Mouse (Mus musculus) kidney, embryonic 16.5 days (tissue): ENCODE data around the gene Gpr107. TPM values are rescaled to one million over a fixed set of nuclear protein-coding genes. Genes with fewer than 3 reads are reported as not detected.

Experiments
- ATAC-seq: fragments of 200-750 bp; cut with Nextera tagmentation; 2 replicates; pipeline ENCODE4 v1.8.0; 2017; ENCODE audit warnings: moderate TSS enrichment; ENCODE audit not compliant: low FRiP score, low TSS enrichment
- H3K27ac ChIP-seq: fragments of 300-500 bp; sonication (generic); 2 replicates; pipeline ENCODE4 v1.5.1; 2014; ENCODE audit warnings: low read length
- H3K27me3 ChIP-seq: fragments of 300-500 bp; sonication (generic); 2 replicates; pipeline ENCODE4 v1.6.1; 2014; ENCODE audit warnings: low read length, control low read depth, mixed read lengths; ENCODE audit not compliant: insufficient read depth
- H3K36me3 ChIP-seq: fragments of 300-500 bp; sonication (generic); 2 replicates; pipeline ENCODE4 v1.6.1; 2014; ENCODE audit warnings: low read length, control low read depth, mixed read lengths; ENCODE audit not compliant: insufficient read depth
- H3K4me1 ChIP-seq: fragments of 300-500 bp; sonication (generic); 2 replicates; pipeline ENCODE4 v1.6.1; 2014; ENCODE audit warnings: low read length, control low read depth, mixed read lengths; ENCODE audit not compliant: insufficient read depth
- H3K4me2 ChIP-seq: fragments of 300-500 bp; sonication (generic); replicated peaks from 2 replicates; pipeline ENCODE4 v1.6.1; 2014; ENCODE audit warnings: low read depth, low read length
- H3K4me3 ChIP-seq: fragments of 300-500 bp; sonication (generic); 2 replicates; pipeline ENCODE4 v1.5.1; 2014; ENCODE audit warnings: mild to moderate bottlenecking, low read length
- H3K9ac ChIP-seq: fragments of 300-500 bp; sonication (generic); replicated peaks from 2 replicates; pipeline ENCODE4 v1.6.1; 2014; ENCODE audit warnings: low read length
- H3K9me3 ChIP-seq: fragments of 300-500 bp; sonication (generic); 2 replicates; pipeline ENCODE4 v1.6.1; 2016; ENCODE audit warnings: low read length, control low read depth
- WGBS: fragments of 180-500 bp; shearing (Covaris S2); extraction: QIAGEN DNeasy Blood & Tissue Kit; methylation state at CpG from one replicate; pipeline ENCODE4 v1.1.7; 2014; 5-methylcytosine and 5-hydroxymethylcytosine counted together
- polyA plus RNA-seq: library from polyadenylated mRNA; unstranded; fragments of >200 nt; fragmentation: Nextera tagmentation; extraction: Ambion mirVana; gene quantifications from 2 replicates; pipeline ENCODE4 v1.2.1, GENCODE M21; 2015

Gpr107 gene
- polyA plus RNA-seq, 1 experiment from 2014 or later: 38.3 TPM

- ATAC-seq: no peak
- H3K4me2 ChIP-seq: no peak overlapping the region
- H3K9me3 ChIP-seq: no peaks in the 10 kb centered on the region
- WGBS: 85% methylated on average over 6 of the region's 6 CpGs
- H3K4me1 ChIP-seq: no peaks in the 10 kb centered on the region
- H3K36me3 ChIP-seq: peaks cover 13% of the 10 kb centered on the region; the same call in 1 of the 2 replicates
- H3K4me3 ChIP-seq: no peak overlapping the region
- H3K9ac ChIP-seq: no peak overlapping the region
- H3K27me3 ChIP-seq: no peaks in the 10 kb centered on the region
- H3K27ac ChIP-seq: no peak overlapping the region
Measured at GRCm38 (mm10) chr2:31219470-31219869, 67.4 kb downstream of the Gpr107 start.

DNA sequence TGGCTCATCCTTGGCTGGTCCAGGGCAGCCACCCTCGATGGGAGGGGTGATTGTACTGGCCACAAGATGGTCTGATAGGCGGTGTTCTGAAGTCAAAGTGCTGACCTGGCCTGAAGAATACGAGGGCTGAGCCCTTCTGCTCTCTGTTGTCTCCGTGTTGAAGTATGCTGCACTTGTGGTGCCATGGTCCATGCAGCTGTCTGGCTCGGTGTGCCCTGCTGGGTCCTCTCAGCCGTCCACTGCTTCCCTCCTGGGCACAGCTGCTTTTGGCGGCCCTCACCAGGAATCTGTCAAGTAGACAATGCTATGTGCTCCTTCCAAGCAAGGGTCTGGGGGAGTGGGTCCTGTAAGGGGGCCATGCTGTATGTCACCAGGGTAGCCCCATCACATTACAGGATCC lies 68.7 kb downstream of the Gpr107 start:
- ATAC-seq: no peak
- Histone ChIP-seq H3K36me3 (no peaks in the 10 kb centered on the region), H3K4me3 (no peak overlapping the region), H3K4me2 (no peak overlapping the region), H3K9me3 (no peaks in the 10 kb centered on the region), H3K4me1 (no peaks in the 10 kb centered on the region), H3K27ac (no peak overlapping the region), H3K9ac (no peak overlapping the region), H3K27me3 (no peaks in the 10 kb centered on the region)
- 67% methylated on average over 7 of the region's 7 CpGs for WGBS

DNA sequence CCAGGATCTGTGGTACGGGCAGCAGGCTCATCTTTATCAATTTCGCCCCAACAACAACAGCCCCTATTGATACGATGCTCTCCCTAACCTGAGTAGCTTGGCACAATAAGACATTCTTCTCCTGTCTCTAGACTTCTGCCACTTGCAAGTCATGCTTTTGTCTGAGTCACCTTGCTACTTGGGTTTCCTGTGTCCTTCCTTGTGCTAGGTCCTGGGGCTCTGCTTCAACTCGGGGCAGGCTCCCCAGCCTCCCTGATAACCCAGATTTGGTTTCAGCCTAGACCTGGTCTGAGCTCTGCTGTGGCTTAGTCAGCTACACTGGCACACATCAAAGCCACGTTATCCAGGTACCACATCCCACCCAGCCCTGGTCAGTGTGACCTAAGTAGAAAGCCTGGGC lies 69.5 kb downstream of the Gpr107 start:
- 77% methylated on average over 5 of the region's 5 CpGs for WGBS
- H3K4me1 ChIP-seq: no peaks in the 10 kb centered on the region
- H3K27ac ChIP-seq: no peak overlapping the region
- H3K27me3 ChIP-seq: no peaks in the 10 kb centered on the region
- peaks cover 7% of the 10 kb centered on the region for H3K9me3 ChIP-seq
- H3K4me2 ChIP-seq: no peak overlapping the region
- no peak for ATAC-seq
- H3K4me3 ChIP-seq: no peak overlapping the region
- no peak overlapping the region for H3K9ac ChIP-seq
- no peaks in the 10 kb centered on the region for H3K36me3 ChIP-seq

GRCm38 (mm10) chr2:31228768-31229311 lies 76.7 kb downstream of the Gpr107 start:
- Histone ChIP-seq H3K36me3 (no peaks in the 10 kb centered on the region), H3K9ac (no peak overlapping the region), H3K4me1 (no peaks in the 10 kb centered on the region), H3K27me3 (no peaks in the 10 kb centered on the region), H3K9me3 (peaks cover 8% of the 10 kb centered on the region), H3K4me3 (no peak overlapping the region), H3K4me2 (no peak overlapping the region), H3K27ac (no peak overlapping the region)
- no peak for ATAC-seq
- WGBS: 52% methylated on average over 1 of the region's 1 CpGs

GRCm38 (mm10) chr2:31239203-31239696 lies 87.1 kb downstream of the Gpr107 start:
- Histone ChIP-seq H3K4me1 (peaks cover 24% of the 10 kb centered on the region), H3K9me3 (no peaks in the 10 kb centered on the region), H3K36me3 (no peaks in the 10 kb centered on the region), H3K9ac (no peak overlapping the region), H3K27ac (no peak overlapping the region), H3K4me3 (peak overlapping the region; percentile 24), H3K27me3 (no peaks in the 10 kb centered on the region), H3K4me2 (peak overlapping the region; percentile 46)
- WGBS: 33% methylated on average over 23 of the region's 23 CpGs
- 0 out of 2 replicates have a peak, but pooled peaks have one; percentile 40 for ATAC-seq

GRCm38 (mm10) chr2:31239833-31240232 lies 87.7 kb downstream of the Gpr107 start:
- Histone ChIP-seq H3K27me3 (no peaks in the 10 kb centered on the region), H3K9ac (no peak overlapping the region), H3K4me2 (no peak overlapping the region), H3K36me3 (no peaks in the 10 kb centered on the region), H3K4me1 (peaks cover 30% of the 10 kb centered on the region), H3K9me3 (no peaks in the 10 kb centered on the region), H3K27ac (no peak overlapping the region), H3K4me3 (0 out of 2 replicates have a peak overlapping the region, but pooled peaks have one; percentile 24)
- peak; percentile 13; the same call in 1 of the 2 replicates for ATAC-seq
- WGBS: 79% methylated on average over 6 of the region's 6 CpGs

GRCm38 (mm10) chr2:31241639-31242038 lies 89.5 kb downstream of the Gpr107 start:
- no peak overlapping the region for H3K27ac ChIP-seq
- WGBS: 14% methylated on average over 7 of the region's 7 CpGs
- H3K9me3 ChIP-seq: no peaks in the 10 kb centered on the region
- no peaks in the 10 kb centered on the region for H3K36me3 ChIP-seq
- no peak overlapping the region for H3K4me3 ChIP-seq
- H3K9ac ChIP-seq: no peak overlapping the region
- no peak for ATAC-seq
- no peak overlapping the region for H3K4me2 ChIP-seq
- H3K4me1 ChIP-seq: peaks cover 40% of the 10 kb centered on the region
- no peaks in the 10 kb centered on the region for H3K27me3 ChIP-seq

GRCm38 (mm10) chr2:31244216-31244615 lies 92.1 kb downstream of the Gpr107 start:
- Histone ChIP-seq H3K4me3 (no peak overlapping the region), H3K4me1 (peaks cover 58% of the 10 kb centered on the region), H3K27ac (no peak overlapping the region), H3K27me3 (no peaks in the 10 kb centered on the region), H3K36me3 (no peaks in the 10 kb centered on the region; the same call in 1 of the 2 replicates), H3K4me2 (no peak overlapping the region), H3K9me3 (no peaks in the 10 kb centered on the region), H3K9ac (no peak overlapping the region)
- no peak for ATAC-seq
- WGBS: 56% methylated on average over 8 of the region's 8 CpGs

- peaks cover 56% of the 10 kb centered on the region for H3K4me1 ChIP-seq
- 13% methylated on average over 5 of the region's 5 CpGs for WGBS
- ATAC-seq: no peak
Measured at GRCm38 (mm10) chr2:31245051-31245450, 92.9 kb downstream of the Gpr107 start.

DNA sequence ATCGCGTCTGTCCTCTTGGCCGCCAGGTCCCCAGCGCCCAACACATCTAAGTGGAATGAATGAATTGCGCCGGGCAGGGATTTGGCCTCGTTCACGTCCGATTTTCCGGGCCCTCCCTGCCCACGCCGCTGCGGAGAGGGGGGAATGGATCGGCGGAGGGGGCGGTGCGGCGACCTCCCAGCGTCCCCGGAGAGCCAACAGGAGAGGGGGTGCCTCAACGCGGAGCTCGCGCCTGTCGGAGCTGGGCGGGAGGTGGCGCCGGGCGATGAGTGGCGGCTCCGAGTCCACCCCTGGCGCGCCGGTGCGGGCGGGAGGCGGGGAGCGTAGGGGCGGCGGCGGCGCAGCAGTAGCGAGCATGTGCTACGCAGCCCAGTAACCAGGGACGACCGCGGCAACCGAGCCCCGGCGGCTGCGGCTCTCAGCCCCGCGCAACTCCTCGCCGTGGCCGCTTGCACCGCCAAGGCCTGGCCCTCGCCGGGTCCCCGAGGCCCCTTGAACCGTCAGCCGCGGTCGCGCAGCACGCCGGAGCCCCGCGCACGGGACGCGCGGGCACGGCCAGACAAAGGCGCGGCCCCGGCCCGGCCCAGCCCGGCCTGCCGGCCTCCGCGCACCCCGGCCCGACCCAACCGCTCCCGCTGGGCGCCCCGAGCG lies 93.5 kb downstream of the Gpr107 start, which contains the start of gene Ncs1:
Ncs1 (plus strand) TSS at position 333 of the 651 bp plus-strand sequence.
- ATAC-seq: peak; percentile 81
- Histone ChIP-seq H3K9me3 (no peaks in the 10 kb centered on the region), H3K9ac (peak within 1 kb of the TSS; percentile 96), H3K27me3 (no peaks in the 10 kb centered on the region), H3K36me3 (no peaks in the 10 kb centered on the region; the same call in 1 of the 2 replicates), H3K4me2 (peak within 1 kb of the TSS; percentile 98), H3K27ac (peak within 1 kb of the TSS; percentile 64), H3K4me1 (peaks cover 59% of the 10 kb centered on the region), H3K4me3 (peak within 1 kb of the TSS; percentile 87)
- WGBS: under 1% methylated on average over 78 of the region's 89 CpGs

More at GRCm38 (mm10) chr2:31245051-31245450, 92.9 kb downstream of the Gpr107 start:
- H3K27me3 ChIP-seq: no peaks in the 10 kb centered on the region
- H3K27ac ChIP-seq: peak overlapping the region; percentile 64
- peak overlapping the region; percentile 98 for H3K4me2 ChIP-seq
- peak overlapping the region; percentile 87 for H3K4me3 ChIP-seq
- peak overlapping the region; percentile 96 for H3K9ac ChIP-seq
- H3K9me3 ChIP-seq: no peaks in the 10 kb centered on the region
- no peaks in the 10 kb centered on the region; the same call in 1 of the 2 replicates for H3K36me3 ChIP-seq
